Mouse (Mus musculus): ENCODE results near the gene Ak8.
A peak's percentile ranks its signal among the peaks of the same experiment; 100 is the strongest.

The Ak8 gene

DNA sequence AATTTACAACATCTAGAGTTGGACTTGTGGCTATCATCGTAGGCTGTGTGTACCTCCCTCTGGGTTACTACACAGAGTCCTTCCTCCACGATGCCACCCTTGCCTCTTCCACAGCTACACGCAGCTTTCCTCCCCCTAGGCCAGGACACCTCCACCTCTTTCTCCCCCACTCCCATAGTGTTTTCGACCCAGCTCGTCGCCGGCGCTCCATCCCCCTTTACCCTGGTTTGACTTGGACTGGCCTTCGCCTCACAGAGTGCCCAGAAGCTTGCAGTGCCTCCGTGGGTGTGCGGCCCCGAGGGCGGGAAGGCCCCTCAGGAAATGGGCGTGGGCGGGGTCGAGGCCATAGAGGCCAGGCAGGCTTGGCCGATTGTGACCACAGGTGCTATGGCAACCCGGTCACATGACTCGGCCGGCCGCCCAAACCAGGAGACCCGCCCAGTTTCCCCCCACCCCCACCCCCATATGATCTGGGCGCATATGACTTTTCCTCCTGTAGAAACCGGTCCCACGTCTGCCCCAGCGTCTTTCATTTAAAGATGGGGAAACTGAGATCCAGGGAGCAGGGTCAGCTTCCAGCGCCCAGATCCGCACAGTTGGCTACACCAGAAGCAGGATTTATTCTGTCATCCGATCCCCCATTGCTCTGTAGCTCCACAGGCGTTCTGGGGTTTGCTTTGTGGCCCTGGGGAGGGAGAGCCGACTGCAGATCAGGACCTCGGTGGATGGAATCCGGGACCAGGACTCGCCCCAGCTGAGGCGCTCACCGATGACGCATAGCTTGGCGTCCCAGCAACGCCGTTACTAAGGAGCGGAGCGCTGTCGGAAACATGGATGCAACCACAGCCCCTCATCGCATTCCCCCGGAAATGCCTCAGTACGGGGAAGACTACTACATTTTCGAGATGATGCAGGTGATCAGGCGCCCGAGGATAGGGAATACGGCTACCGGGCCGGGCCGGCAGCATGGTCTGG is at the start of gene Ak8, which contains the start of gene Spaca9:
Gene Ak8 (plus strand): TSS at position 804 of the 975 bp plus-strand sequence.
Gene Spaca9 (minus strand): TSS at position 367 of the 975 bp plus-strand sequence.
- peak; percentile 80 to 83 for DNase-seq (ENCODE audit: low spot score in 2 of 2)

DNA sequence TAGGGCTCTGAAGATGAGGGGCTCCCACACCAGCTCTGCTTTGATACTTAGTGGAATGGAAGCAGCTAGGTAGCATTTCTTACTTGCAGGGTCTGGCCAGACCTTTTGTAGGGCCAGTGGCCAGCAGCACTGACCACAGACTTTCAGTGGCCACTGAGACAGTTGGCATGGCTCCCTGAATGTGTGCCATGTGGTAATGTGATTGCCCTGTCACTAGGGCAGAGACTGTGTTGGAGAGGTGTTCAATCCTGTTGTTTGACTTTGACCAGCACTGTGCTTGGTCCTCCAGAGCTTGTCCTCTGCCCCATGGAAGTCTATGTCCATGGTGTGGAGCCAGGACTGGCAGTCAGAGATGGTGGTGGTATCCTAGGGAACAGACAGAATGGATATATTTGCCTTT is 49.4 kb upstream of the Ak8 start:
- DNase-seq (ENCODE audit: low spot score in 2 of 2), result no peak

DNA sequence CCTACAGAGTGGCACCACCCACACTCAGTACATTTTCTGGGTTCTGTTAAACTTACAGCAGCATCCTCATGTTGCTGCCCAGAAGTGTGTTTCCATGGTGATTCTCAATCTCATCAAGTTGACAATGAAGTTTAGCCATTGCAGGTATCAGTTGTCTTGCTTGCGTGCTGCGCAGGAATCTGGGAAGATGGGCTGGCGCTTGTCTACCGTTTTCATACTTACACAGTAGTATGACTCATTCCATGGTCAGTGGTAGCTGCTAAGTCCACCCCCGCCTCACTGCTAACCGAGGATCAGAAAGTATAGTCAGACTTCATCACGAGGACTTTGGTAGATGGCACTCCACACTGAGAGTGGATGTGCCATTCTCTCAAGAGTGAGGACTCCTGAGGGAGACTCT is 46.6 kb upstream of the Ak8 start:
- no peak for DNase-seq (ENCODE audit: low spot score in 2 of 2)

DNA sequence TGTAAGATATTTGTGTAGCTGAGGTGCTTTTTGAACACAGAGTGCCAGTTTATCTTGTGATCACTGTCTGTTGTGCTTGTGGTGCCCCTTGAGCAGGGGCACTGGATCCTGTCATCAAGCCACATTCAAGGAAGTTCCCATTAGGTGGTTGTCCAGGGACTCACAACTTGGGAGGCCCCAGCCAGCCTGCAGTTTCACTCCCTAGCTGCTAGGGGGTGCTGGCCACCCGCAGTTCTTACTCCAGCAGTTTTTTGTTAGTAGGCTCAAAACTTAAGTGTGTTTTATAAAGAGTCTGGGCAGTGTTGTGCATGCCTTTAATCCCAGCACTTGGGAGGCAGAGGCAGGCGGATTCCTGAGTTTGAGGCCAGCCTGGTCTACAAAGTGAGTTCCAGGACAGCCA is 45.7 kb upstream of the Ak8 start:
- no peak for DNase-seq (ENCODE audit: low spot score in 2 of 2)

DNA sequence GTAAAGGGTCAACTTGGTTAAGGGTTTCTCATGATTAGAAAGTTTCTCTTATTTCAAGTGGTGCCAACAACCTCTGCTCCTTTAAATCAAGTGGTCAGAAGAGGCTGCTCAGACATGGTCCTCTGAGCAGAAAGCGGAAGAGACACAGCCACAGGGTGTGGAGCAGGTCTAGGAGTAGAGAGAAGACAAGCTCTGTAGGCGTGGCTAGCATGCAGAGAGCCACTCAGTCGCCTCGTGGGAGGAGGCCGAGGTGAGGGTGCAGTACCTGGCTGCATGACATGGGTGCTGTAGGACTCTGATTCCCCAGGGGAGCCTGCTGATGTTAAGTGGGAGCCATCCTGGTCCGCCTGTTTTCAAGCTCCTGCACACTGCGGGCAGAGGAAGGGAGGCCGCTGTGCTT is 43.7 kb upstream of the Ak8 start:
- DNase-seq (ENCODE audit: low spot score in 2 of 2), result no peak

DNA sequence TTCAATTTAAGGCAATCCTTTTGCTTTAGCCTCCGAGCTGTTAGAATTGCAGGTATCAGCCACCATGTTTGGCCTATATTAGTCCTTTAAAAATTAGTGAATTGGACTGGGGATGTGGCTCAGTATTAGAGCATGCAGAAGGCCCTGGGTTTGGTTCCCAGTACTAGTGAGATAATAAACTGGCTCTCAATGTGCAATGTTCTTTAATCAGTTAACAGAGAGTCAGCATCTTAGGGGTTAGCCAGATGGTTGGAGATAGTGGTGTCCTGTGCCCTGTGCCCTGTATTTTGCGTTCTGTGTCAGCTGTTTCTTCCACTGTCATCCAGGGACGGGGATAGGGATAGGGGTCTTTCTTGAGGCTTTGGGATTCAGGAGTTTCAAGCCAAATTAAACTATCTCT is 37.1 kb upstream of the Ak8 start:
- no peak for DNase-seq (ENCODE audit: low spot score in 2 of 2)

DNA sequence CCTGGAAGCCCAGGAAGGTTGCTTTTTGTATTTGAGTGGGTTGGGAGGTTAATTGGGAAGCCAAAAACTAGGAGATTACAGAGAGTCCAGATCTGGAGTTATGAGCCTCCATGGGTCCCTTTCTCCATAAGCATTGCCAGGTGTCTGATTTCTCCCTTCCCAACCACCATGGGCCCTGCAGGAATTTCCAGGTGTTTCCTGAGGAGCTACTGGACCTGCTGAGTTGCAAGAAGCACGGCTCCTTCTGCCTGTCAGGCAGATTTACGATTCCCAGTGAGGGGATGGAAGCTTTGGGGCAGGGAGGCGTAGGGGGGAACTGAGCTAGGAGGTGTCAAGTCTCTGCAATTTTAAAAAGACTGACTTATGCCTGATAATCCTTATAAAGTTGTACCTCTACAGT is 34.1 kb upstream of the Ak8 start:
- no peak for DNase-seq (ENCODE audit: low spot score in 2 of 2)

DNA sequence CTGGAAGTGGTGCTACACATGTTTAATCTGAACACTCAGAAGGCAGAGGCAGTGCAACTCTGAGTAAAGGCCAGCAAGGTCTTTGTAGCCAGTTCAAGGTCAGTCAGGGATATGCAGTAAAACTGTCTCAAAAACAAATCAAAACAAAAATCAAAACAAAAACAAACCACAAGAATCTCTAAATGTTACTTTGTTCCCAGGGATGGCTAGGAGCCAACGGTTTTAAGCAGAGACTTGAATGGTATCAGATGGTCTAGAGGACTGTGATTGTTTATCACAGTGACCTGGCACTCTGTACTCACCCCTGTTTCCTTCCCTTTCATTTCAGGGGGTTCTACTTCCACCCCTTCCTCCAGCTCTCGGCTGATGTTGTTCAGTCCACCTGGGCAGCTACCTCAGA is 28.5 kb upstream of the Ak8 start:
- no peak for DNase-seq (ENCODE audit: low spot score in 2 of 2)

DNA sequence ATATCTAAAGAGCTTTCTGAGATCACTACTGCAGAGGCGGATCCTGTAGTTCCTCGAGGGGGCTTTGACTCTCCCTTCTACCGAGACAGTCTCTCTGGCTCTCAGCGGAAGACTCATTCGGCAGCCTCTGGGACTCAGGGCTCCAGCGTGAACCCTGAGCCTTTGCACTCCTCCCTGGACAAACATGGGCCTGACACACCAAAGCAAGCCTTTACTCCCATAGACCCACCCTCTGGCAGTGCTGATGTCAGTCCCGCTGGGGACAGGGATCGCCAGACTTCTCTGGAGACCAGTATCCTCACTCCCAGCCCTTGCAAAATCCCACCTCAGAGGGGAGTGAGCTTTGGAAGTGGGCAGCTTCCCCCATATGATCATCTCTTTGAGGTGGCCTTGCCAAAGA is 24.0 kb upstream of the Ak8 start:
- no peak for DNase-seq (ENCODE audit: low spot score in 2 of 2)

DNA sequence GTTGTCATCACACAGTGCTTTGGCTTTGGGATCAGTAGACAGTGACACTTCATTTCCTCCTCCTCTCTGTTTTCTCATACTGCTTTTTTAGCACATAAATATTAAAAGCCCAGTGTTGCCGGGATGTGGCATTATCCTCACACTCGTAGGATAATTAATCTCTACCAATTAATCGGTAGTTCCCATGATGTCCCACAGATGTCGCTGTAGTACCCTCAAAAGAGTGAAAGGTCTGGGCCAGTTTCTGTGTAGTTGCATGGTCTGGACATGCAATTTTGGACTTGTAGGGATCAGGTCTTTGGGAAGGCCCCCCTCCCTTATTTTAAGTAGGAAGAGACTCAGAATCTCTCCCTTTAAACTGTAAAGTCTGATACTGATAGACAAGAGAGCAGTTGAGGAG is 19.3 kb upstream of the Ak8 start:
- DNase-seq (ENCODE audit: low spot score in 2 of 2), result peak in 1 of 2 experiments; percentile 57

DNA sequence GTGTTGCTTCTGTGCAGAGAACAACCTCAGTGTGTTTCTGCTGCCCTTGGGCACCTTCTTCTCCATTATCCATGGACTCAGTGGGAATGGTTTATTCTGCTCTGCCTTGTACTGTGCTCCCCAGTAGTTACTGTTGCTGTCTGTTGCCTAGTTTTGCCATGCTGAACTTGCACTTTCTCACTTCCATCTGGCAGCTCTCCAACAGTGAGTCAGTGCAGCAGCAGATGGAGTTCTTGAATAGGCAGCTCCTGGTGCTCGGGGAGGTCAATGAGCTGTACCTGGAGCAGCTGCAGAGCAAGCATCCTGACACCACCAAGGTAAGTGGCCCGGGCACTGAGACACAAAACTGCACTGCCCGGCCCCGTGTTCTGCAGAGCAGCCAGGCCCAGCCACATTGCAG is 18.2 kb upstream of the Ak8 start:
- no peak for DNase-seq (ENCODE audit: low spot score in 2 of 2)

DNA sequence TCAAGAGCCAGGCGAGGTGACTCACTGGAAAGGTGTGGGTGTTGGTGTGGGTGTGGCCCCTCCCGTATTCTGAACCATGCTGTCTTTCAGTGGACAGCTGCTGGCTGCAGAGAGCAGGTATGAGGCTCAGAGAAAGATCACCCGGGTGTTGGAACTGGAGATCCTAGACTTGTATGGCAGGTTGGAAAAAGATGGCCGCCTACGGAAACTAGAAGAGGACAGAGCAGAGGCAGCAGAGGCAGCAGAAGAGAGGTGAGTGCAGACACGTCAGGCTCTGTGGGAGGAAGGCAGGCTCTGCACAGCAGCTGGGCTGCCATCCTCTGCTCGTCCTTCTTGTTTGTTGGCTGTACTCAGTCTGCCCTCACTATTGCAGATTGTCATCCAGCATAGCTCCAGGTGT is 14.1 kb upstream of the Ak8 start:
- no peak for DNase-seq (ENCODE audit: low spot score in 2 of 2)

DNA sequence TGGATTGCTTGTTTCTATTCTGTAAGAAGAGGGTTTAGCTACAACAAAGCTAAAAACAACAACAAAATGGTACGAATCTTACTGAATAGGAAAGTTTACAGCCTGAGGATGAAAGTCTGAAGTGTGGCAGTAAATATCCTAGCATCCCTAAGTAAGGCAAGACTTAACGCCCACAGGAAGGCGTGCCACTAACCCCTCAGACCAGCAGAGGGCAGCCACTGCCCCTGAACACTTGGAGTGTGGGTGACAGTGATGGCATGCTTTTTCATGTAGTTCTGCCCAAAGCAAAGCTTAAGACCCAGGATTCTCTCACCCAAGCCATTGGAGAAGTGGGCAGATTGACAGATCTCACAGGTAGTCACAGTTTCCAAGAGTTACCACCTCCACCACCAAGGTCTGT is 11.5 kb upstream of the Ak8 start:
- DNase-seq (ENCODE audit: low spot score in 2 of 2), result peak in 1 of 2 experiments; percentile 52

DNA sequence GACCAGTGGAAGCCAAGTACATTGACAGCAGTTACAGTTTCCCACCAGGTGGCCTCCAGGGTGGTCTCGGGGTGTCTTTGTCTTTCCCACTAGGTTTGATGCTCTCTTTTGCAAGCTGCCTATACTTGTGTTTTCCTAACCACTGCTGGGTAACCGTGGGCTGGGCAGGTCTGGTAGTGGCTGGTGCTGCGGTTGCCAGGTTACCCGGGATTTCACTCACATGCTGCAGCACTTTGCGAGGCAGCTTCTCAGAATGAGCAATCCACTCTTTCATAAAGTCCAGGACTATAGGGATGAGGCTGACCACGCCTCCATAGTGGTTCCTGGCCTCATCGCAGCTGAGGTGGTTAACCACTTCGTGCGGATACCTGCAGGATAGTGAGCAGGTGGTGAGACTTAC is 7.3 kb upstream of the Ak8 start:
- no peak for DNase-seq (ENCODE audit: low spot score in 2 of 2)

DNA sequence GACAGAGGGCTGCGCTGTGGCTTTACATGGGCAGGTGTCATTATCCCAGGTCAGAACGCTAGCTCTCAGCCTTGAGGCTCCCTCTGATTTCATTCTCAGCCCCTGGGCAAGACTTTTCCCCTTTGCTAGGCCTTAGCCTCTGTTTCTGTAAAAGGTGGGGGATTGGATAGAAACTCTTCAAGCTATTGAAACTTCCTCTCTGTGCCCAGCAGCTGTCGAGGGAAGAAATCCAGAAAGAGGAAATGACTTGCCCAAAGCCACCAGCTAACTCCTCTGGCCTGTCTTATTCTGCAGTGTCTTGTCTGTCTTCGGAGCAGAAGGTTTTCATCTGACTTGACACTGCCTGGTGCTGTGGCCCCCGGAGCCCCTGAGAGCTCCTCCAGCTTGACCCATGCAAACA is 1.4 kb upstream of the Ak8 start:
- DNase-seq (ENCODE audit: low spot score in 2 of 2), result no peak

DNA sequence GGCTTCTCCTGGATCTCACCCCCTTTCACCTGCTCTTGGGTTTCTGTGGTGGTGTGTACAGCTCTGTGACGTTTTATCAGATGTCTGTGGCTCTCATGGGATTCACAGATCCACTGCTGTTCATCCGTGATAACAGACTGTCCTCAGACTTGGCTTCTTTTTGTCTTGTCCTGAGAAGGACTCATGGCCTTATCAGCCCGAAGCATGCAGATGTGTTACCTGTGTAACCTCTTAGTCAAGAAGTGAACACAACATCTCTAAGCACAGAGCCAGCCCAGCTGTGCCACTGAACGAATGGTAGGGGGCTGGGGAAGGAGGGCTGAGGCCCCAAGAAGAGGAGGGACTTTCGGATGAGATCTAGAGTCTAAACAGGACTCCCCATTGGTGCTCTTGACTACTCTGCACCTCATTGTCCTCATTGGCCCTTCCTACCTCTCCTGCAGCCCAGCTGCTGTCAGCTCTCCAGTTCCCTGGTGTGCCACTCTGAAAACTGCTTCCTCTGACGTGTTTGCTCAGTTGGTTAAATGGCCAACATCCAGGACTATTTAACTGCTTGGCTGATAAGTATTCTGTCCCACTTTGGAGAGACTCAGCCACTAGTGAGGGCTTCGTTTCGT is 1.8 kb downstream of the Ak8 start:
- no peak for DNase-seq (ENCODE audit: low spot score in 2 of 2)

DNA sequence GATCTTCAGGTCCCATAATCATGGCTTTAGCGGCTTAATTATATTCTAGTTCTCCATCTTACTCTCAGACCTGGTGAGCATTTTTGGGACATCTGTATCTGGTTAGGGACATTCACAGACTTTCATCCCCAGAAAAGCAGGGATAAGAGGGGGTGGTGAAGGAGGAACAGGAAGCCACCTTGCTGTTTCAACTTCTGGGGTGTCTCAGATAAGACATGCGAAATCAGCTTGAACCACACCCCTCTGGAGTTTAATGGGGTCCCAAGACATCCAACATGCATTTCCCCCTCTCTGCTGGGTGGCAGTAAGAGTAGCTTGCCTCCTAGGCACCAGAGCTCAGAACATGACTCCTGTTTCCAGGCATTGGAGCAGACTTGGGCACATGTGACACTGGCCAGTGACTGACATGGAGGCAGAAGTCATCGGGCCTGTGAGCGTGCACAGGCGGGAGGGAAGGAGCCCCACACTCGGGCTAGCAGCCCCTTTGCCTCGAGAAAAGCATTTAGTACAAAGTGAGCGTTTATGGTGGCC is 6.2 kb downstream of the Ak8 start:
- DNase-seq (ENCODE audit: low spot score in 2 of 2), result no peak

DNA sequence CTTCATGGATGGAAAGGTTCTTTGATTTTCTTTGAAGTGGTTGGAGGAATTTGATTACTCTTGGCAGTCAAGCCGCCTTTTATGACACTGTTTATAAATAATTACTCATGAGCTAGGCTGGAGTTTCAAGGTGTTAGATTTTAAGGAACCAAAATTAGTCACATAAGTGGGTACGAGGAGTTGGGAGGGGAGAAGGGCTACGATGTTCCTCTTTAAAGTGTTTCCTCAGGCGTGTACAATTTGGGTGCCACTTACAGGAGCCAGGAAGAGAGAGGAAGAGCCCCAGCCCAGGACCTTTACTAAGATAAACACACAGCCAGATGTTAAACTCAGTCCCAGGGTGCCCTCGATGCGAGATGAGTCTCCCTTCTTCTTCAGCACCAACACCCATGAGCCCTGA is 6.8 kb downstream of the Ak8 start:
- DNase-seq (ENCODE audit: low spot score in 2 of 2), result no peak

DNA sequence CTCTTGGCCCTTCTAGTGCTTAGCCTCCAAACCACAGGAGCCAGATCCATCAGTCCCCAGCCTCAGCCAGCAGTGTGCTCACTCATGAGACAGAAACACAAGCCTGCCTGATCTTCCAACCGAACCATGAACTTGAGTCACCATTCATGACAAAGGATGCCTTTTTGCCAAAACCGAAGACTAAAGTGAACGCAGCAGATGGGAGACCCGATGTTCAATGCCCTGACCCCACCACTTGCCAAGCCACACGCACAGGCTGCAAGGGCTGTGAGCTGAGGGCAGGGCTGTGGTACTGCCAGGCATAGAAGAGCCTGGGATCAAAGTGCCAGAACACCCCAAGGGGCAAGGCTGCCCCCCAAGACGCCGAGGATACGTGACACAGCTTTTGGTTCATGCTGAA is 13.1 kb downstream of the Ak8 start:
- peak in 1 of 2 experiments; percentile 15 for DNase-seq (ENCODE audit: low spot score in 2 of 2)

DNA sequence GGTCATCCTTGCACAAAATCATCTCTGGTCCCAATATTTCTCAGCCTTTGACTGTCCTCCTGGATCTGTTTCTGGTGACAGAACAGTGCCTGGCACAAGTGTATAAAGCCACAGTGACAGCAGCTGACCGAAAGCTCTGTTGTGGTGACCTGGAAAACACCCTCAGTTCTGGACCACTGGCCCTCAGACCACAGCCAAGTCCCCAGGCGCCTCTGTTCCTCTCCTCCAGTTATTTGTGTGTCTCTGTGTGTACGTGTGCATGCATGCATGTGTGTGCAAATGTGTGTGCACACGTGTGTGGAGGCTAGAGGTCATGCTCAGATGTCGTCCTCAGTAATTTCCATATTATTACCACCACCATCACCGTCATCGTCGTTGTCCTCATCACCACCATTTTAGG is 22.5 kb downstream of the Ak8 start:
- DNase-seq (ENCODE audit: low spot score in 2 of 2), result no peak

DNA sequence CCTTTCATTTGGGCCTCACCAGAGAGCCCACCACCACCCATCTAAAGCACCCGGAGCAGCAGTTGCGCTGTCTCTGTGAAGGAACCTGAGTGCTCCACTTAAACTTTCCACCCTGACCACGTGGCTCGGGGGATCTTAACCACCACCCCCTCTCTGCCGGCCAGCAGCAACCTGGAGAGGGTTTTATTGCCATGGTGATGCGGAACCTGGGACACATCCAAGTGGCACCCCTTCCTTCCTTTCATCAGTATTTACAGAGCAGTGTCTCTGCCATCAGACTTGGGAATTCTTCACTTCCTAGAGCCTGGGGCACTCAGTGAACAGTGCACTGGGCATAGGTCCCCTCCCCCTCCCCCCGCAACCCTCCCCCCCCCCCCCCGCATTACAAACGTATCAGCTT is 23.9 kb downstream of the Ak8 start:
- DNase-seq (ENCODE audit: low spot score in 2 of 2), result no peak

DNA sequence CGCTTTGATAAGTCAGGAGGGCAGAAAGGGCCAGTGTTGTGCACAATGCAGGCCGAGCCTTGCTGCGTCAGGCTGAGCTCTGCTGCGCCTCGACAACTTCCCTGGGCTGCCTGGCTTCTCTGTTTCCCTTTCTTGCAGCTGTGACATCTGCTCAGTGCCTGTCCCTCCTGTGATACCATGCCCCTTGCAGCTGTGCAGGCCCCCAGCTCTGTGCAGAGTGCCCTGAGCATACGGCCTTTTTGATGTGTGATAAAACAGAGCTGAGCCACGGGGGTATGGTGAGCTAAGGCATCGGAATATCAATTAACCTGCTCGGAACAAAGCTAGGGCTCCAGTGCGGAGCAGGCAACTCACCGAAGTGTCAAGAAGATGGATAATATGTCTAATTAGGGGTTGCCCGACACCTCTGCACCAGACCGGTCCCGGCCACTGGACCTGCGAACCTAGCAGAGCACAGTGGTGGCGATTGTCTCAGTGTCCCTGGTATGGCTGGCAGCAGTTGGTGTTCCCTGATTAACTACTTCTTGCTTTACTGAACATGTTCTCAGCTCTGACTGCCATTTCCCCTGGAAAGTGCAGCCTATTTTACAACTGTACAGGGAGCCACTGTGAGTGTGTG is 27.9 kb downstream of the Ak8 start:
- DNase-seq (ENCODE audit: low spot score in 2 of 2), result no peak

DNA sequence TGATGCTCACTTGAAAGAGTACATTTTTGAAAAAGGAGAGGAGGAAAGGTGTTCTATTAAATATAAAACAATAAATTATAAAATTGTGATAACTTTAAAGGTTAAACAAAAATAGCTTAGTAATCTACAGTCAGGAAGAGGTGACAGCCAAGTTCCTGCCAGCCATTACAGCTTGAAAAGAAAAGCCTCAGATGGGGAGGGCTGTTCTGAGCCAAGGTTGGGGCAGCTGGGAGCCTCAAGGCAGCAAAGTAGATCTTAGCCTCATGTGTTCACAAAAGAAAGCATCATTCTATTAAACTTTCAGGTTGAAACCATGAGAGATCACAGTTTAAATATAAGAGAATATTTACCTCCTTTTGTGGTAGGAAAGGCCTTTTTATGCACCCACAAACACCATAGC is 30.7 kb downstream of the Ak8 start:
- no peak for DNase-seq (ENCODE audit: low spot score in 2 of 2)
